12 mouse cellular contexts compared by ENCODE assay signal in the genomic region with DNA sequence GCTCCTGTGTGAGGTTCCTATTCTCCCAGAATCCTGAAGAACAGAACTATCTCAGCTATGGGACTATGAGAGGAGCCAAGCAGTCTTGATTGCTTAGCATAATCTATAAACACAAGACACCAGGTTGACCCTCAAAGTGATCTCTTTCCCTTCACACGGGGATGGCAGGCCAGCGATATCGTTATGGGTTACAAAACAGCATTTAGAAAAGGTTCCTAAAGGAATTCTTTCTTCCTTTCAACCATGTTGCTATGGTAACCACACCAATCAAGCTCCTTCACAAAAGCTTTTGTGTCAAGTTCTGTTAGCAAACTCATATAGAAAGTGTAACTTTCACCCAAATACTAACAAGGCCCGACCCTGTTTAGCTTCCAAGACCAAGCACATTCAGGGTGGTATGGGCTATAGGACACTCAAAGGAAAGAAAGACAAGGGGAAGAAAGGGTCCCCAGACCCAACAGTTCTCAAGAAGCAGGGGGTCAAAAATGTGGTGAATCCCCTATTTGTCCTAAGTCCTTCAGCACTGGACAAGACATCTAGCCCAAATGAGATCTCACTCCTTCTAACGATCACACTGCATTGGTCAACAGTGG.
DNase-seq lines count a peak whose midpoint lies in the region; ATAC-seq and TF ChIP-seq lines count a peak whose summit lies in the region.
"Had no signal": no experiment of that assay in that cellular context is flagged by ENCODE, and none has a peak within 500 bp of the region (broad histone marks: within the 10 kb centered on the region; RNA-seq: fewer than 3 reads in every experiment).

No protein-coding gene starts in this region.

- no peak overlapping the region for H3K4me2 ChIP-seq in lung, embryonic 14.5 days
- no peak overlapping the region for H3K4me2 ChIP-seq in forebrain, embryonic 16.5 days (ENCODE audit: low read length)
- H3K4me2 ChIP-seq in midbrain, embryonic 11.5 days: no peak overlapping the region
- no peak overlapping the region for H3K4me2 ChIP-seq in neural tube, embryonic 15.5 days
- H3K4me2 ChIP-seq: heart, embryonic 11.5 days had no signal

- no peaks in the 10 kb centered on the region for H3K4me1 ChIP-seq in lung, embryonic 14.5 days (ENCODE audit: insufficient read depth)
- peaks cover 4% of the 10 kb centered on the region; the same call in 1 of the 2 replicates for H3K4me1 ChIP-seq in forebrain, embryonic 16.5 days (replicated peaks; ENCODE audit: control insufficient read depth, insufficient read depth, low read length)
- peaks cover 8% of the 10 kb centered on the region for H3K4me1 ChIP-seq in midbrain, embryonic 11.5 days (ENCODE audit: control insufficient read depth, insufficient read depth, low read length)
- H3K4me1 ChIP-seq in neural tube, embryonic 15.5 days: peaks cover 11% of the 10 kb centered on the region
- H3K4me1 ChIP-seq in limb, embryonic 10.5 days: peaks cover 5% of the 10 kb centered on the region

- peak; percentile 15 for DNase-seq in lung, embryonic 14.5 days
- no peak for DNase-seq in lung, adult 18-20 months
- DNase-seq in midbrain, embryonic 11.5 days (ENCODE audit: low spot score, missing footprints): peak; percentile 88
- no peak for DNase-seq in limb, embryonic 10.5 days (ENCODE audit: low spot score)
- DNase-seq: gastrocnemius, postnatal 10 days; heart, postnatal 4 days; lung, adult 2 months; right cerebral cortex, postnatal 14 days had no signal

- H3K27me3 ChIP-seq in lung, embryonic 14.5 days (ENCODE audit: insufficient read depth, low read length): no peaks in the 10 kb centered on the region
- H3K27me3 ChIP-seq in forebrain, embryonic 16.5 days (replicated peaks; ENCODE audit: control insufficient read depth, insufficient read depth, low read length): no peaks in the 10 kb centered on the region
- H3K27me3 ChIP-seq in midbrain, embryonic 11.5 days (ENCODE audit: control insufficient read depth, insufficient read depth, low read length): no peaks in the 10 kb centered on the region
- H3K27me3 ChIP-seq in neural tube, embryonic 15.5 days (replicated peaks): no peaks in the 10 kb centered on the region
- H3K27me3 ChIP-seq in limb, embryonic 10.5 days (ENCODE audit: low read depth, poor library complexity, severe bottlenecking): no peaks in the 10 kb centered on the region

- no peak for ATAC-seq in lung, embryonic 14.5 days (ENCODE audit: insufficient read depth)
- ATAC-seq in forebrain, embryonic 16.5 days: 0 out of 2 replicates have a peak, but pooled peaks have one; percentile 20
- peak; percentile 63 for ATAC-seq in midbrain, embryonic 11.5 days (ENCODE audit: low FRiP score)
- peak; percentile 42; the same call in 1 of the 2 replicates for ATAC-seq in neural tube, embryonic 15.5 days (ENCODE audit: low FRiP score)
- ATAC-seq in megakaryocyte progenitor cell, adult 5-6 weeks (replicated peaks; ENCODE audit: poor library complexity): no peak

- no peaks in the 10 kb centered on the region for H3K36me3 ChIP-seq in lung, embryonic 14.5 days (ENCODE audit: insufficient read depth)
- H3K36me3 ChIP-seq in forebrain, embryonic 16.5 days (ENCODE audit: control insufficient read depth, insufficient read depth): no peaks in the 10 kb centered on the region
- no peaks in the 10 kb centered on the region for H3K36me3 ChIP-seq in midbrain, embryonic 11.5 days (ENCODE audit: control insufficient read depth, insufficient read depth, low read length)
- H3K36me3 ChIP-seq in neural tube, embryonic 15.5 days: no peaks in the 10 kb centered on the region
- H3K36me3 ChIP-seq in limb, embryonic 10.5 days: no peaks in the 10 kb centered on the region

- TF ChIP-seq CTCF in lung, embryonic 14.5 days (IDR thresholded peaks at IDR 0.05; ENCODE audit: low read depth): no peak

- no peak overlapping the region for H3K27ac ChIP-seq in lung, embryonic 14.5 days (ENCODE audit: low read depth)
- no peak overlapping the region for H3K27ac ChIP-seq in forebrain, embryonic 16.5 days (ENCODE audit: low read length)
- no peak overlapping the region for H3K27ac ChIP-seq in midbrain, embryonic 11.5 days (ENCODE audit: low read depth, low read length)
- peak overlapping the region; percentile 18; the same call in 1 of the 2 replicates for H3K27ac ChIP-seq in neural tube, embryonic 15.5 days (replicated peaks)
- H3K27ac ChIP-seq in limb, embryonic 10.5 days: no peak overlapping the region

- 52% methylated on average over 5 of the region's 5 CpGs for WGBS in lung, embryonic 14.5 days
- WGBS in forebrain, embryonic 16.5 days: 8% methylated on average over 5 of the region's 5 CpGs
- 21% methylated on average over 5 of the region's 5 CpGs for WGBS in midbrain, embryonic 11.5 days
- 9% methylated on average over 5 of the region's 5 CpGs for WGBS in neural tube, embryonic 15.5 days
- WGBS in limb, embryonic 10.5 days: 82% methylated on average over 5 of the region's 5 CpGs

- H3K4me3 ChIP-seq in lung, embryonic 14.5 days (ENCODE audit: low read depth, low read length): no peak overlapping the region
- H3K4me3 ChIP-seq in forebrain, embryonic 16.5 days (replicated peaks; ENCODE audit: low read length): no peak overlapping the region
- no peak overlapping the region for H3K4me3 ChIP-seq in midbrain, embryonic 11.5 days (ENCODE audit: low read depth, low read length)
- H3K4me3 ChIP-seq in neural tube, embryonic 15.5 days (replicated peaks): no peak overlapping the region
- no peak overlapping the region for H3K4me3 ChIP-seq in limb, embryonic 10.5 days

- H3K9ac ChIP-seq in lung, embryonic 14.5 days: no peak overlapping the region
- no peak overlapping the region for H3K9ac ChIP-seq in forebrain, embryonic 16.5 days (replicated peaks; ENCODE audit: low read depth, low read length)
- no peak overlapping the region for H3K9ac ChIP-seq in midbrain, embryonic 11.5 days (ENCODE audit: low read length)
- no peak overlapping the region for H3K9ac ChIP-seq in neural tube, embryonic 15.5 days (replicated peaks)

- H3K9me3 ChIP-seq in lung, embryonic 14.5 days (ENCODE audit: low read depth, low read length): no peaks in the 10 kb centered on the region
- H3K9me3 ChIP-seq in forebrain, embryonic 16.5 days (ENCODE audit: control insufficient read depth, low read length): no peaks in the 10 kb centered on the region
- no peaks in the 10 kb centered on the region for H3K9me3 ChIP-seq in midbrain, embryonic 11.5 days (ENCODE audit: control insufficient read depth, low read length)
- H3K9me3 ChIP-seq in neural tube, embryonic 15.5 days (replicated peaks): no peaks in the 10 kb centered on the region
- no peaks in the 10 kb centered on the region for H3K9me3 ChIP-seq in limb, embryonic 10.5 days (replicated peaks)

Comparison
In these comparisons a context has a peak if more than half of its experiments do, and no peak if none do; other contexts are left out.
1. DNase-seq: peak in lung, embryonic 14.5 days (single experiment) and midbrain, embryonic 11.5 days (single experiment); none in lung, adult 18-20 months (0 of 2) and limb, embryonic 10.5 days (single experiment).
2. ATAC-seq: peak in forebrain, embryonic 16.5 days (single experiment), midbrain, embryonic 11.5 days (single experiment) and neural tube, embryonic 15.5 days (single experiment); none in lung, embryonic 14.5 days (single experiment) and megakaryocyte progenitor cell, adult 5-6 weeks (single experiment).